Mouse (Mus musculus) heart, embryonic 16.5 days (tissue): Measurements from ENCODE around the gene Gm5148. TPM values are rescaled to one million over a fixed set of nuclear protein-coding genes. Genes with fewer than 3 reads are reported as not detected.

Experiments
- ATAC-seq: fragments of 200-750 bp; cut with Nextera tagmentation; replicated peaks from 2 replicates; pipeline ENCODE4 v1.8.0; 2017; ENCODE audit warnings: moderate number of reproducible peaks; ENCODE audit not compliant: insufficient read depth, low FRiP score; ENCODE audit errors: extremely low read depth
- H3K27ac ChIP-seq: fragments of 300-500 bp; sonication (generic); 2 replicates; pipeline ENCODE4 v1.5.1; 2014; ENCODE audit warnings: mild to moderate bottlenecking, low read length, control low read depth, moderate library complexity
- H3K27me3 ChIP-seq: fragments of 300-500 bp; sonication (generic); 2 replicates; pipeline ENCODE4 v1.6.1; 2014; ENCODE audit warnings: low read length, mixed read lengths; ENCODE audit not compliant: control insufficient read depth, insufficient read depth
- H3K36me3 ChIP-seq: fragments of 300-500 bp; sonication (generic); 2 replicates; pipeline ENCODE4 v1.6.1; 2014; ENCODE audit not compliant: control insufficient read depth, insufficient read depth
- H3K4me1 ChIP-seq: fragments of 300-500 bp; sonication (generic); 2 replicates; pipeline ENCODE4 v1.6.1; 2014; ENCODE audit warnings: low read length, mixed read lengths; ENCODE audit not compliant: control insufficient read depth, insufficient read depth
- H3K4me2 ChIP-seq: fragments of 300-500 bp; sonication (generic); 2 replicates; pipeline ENCODE4 v1.6.1; 2014; ENCODE audit warnings: low read depth, mild to moderate bottlenecking, control low read depth, low read length
- H3K4me3 ChIP-seq: fragments of 300-500 bp; sonication (generic); 2 replicates; pipeline ENCODE4 v1.5.1; 2014; ENCODE audit warnings: mild to moderate bottlenecking, control low read depth, low read length
- H3K9ac ChIP-seq: fragments of 300-500 bp; sonication (generic); 2 replicates; pipeline ENCODE4 v1.6.1; 2014; ENCODE audit warnings: low read length, control low read depth
- H3K9me3 ChIP-seq: fragments of 300-500 bp; sonication (generic); replicated peaks from 2 replicates; pipeline ENCODE4 v1.6.1; 2016; ENCODE audit warnings: low read length; ENCODE audit not compliant: control insufficient read depth
- WGBS: fragments of 180-500 bp; shearing (Covaris S2); extraction: QIAGEN DNeasy Blood & Tissue Kit; methylation state at CpG from one replicate; pipeline ENCODE4 v1.1.7; 2014; 5-methylcytosine and 5-hydroxymethylcytosine counted together
- polyA plus RNA-seq: library from polyadenylated mRNA; unstranded; fragments of >200 nt; fragmentation: Nextera tagmentation; extraction: Ambion mirVana; gene quantifications from 2 replicates; pipeline ENCODE4 v1.2.1, GENCODE M21; 2015

Gene Gm5148
- polyA plus RNA-seq, 1 experiment from 2014 or later: 4.0 TPM

DNA sequence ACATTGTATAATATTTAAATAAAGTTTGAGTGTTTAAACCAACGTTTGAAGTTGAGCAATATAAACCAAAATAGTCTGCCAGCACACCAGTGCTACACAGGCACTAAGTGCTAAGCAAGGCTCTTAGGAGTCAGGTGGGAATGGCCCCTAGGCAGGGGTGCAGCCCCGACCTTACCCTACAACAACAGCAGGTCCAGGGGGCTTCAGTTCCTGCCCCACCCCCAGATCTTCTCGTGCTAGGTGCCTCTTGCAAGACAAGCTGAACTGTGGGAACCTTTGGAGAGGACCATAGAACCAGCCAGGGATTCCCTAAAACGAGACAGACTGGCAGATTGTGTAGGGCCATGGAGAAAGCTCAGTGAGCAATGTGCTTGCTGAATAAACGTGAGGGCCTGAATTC is 3.1 kb upstream of the Gm5148 start:
- 0 out of 2 replicates have a peak, but pooled peaks cover 4% of the 10 kb centered on the region for H3K27me3 ChIP-seq
- ATAC-seq: no peak
- no peak overlapping the region for H3K27ac ChIP-seq
- H3K4me1 ChIP-seq: peaks cover 23% of the 10 kb centered on the region
- H3K4me3 ChIP-seq: no peak overlapping the region
- H3K9me3 ChIP-seq: no peaks in the 10 kb centered on the region
- no peaks in the 10 kb centered on the region for H3K36me3 ChIP-seq
- no peak overlapping the region for H3K9ac ChIP-seq
- H3K4me2 ChIP-seq: no peak overlapping the region
- 75% methylated on average over 5 of the region's 5 CpGs for WGBS

- Histone ChIP-seq H3K4me1 (peaks cover 23% of the 10 kb centered on the region), H3K27ac (no peak overlapping the region), H3K4me3 (no peak overlapping the region), H3K36me3 (no peaks in the 10 kb centered on the region), H3K9ac (no peak overlapping the region), H3K9me3 (no peaks in the 10 kb centered on the region), H3K4me2 (no peak overlapping the region), H3K27me3 (0 out of 2 replicates have a peak, but pooled peaks cover 4% of the 10 kb centered on the region)
- WGBS: 53% methylated on average over 4 of the region's 4 CpGs
- no peak for ATAC-seq
Observed at GRCm38 (mm10) chr3:37726501-37727140, 2.3 kb upstream of the Gm5148 start.

GRCm38 (mm10) chr3:37724946-37725735 is 851 bp upstream of the Gm5148 start:
- H3K27me3 ChIP-seq: 0 out of 2 replicates have a peak, but pooled peaks cover 4% of the 10 kb centered on the region
- peaks cover 23% of the 10 kb centered on the region for H3K4me1 ChIP-seq
- H3K9ac ChIP-seq: no peak overlapping the region
- no peaks in the 10 kb centered on the region for H3K36me3 ChIP-seq
- no peak overlapping the region for H3K27ac ChIP-seq
- ATAC-seq: no peak
- peak overlapping the region; percentile 83; the same call in 1 of the 2 replicates for H3K4me2 ChIP-seq
- no peak overlapping the region for H3K4me3 ChIP-seq
- WGBS: 83% methylated on average over 6 of the region's 6 CpGs
- H3K9me3 ChIP-seq: no peaks in the 10 kb centered on the region

- Histone ChIP-seq H3K36me3 (no peaks in the 10 kb centered on the region), H3K27ac (no peak overlapping the region), H3K9me3 (no peaks in the 10 kb centered on the region), H3K4me3 (peak overlapping the region; percentile 52), H3K27me3 (0 out of 2 replicates have a peak, but pooled peaks cover 4% of the 10 kb centered on the region), H3K9ac (peak overlapping the region; percentile 42), H3K4me2 (peak overlapping the region; percentile 83), H3K4me1 (peaks cover 14% of the 10 kb centered on the region)
- WGBS: 3% methylated on average over 17 of the region's 17 CpGs
- ATAC-seq: peak; percentile 37; the same call in 1 of the 2 replicates
Observed at GRCm38 (mm10) chr3:37723662-37724170, 574 bp downstream of the Gm5148 start.

DNA sequence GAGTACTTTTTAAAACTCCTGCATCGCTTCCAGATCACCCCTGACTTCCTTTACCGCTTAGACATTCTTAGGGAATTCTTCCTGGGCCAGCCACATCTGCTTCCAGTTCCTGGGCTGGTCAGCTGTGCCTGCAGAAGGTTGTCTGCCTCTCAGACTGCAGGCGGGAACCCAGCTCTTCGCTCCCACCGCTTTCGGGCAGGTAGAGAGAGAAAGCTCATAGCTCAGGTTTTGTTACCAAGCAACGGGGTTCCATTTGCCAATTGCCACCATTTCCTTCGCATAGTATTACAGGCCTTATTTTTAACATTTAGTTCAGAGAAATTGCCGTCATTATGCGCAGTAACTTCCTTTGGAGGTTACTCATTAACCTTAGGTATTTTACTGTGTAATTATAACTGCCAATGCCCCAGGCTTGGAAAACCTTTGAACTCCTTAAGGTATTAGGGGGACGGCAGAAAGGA is 1.2 kb downstream of the Gm5148 start:
- Histone ChIP-seq H3K36me3 (no peaks in the 10 kb centered on the region), H3K27me3 (0 out of 2 replicates have a peak, but pooled peaks cover 4% of the 10 kb centered on the region), H3K9ac (0 out of 2 replicates have a peak overlapping the region, but pooled peaks have one; percentile 26), H3K9me3 (no peaks in the 10 kb centered on the region), H3K4me3 (peak overlapping the region; percentile 52), H3K4me2 (peak overlapping the region; percentile 83), H3K27ac (no peak overlapping the region), H3K4me1 (peaks cover 8% of the 10 kb centered on the region)
- no peak for ATAC-seq
- WGBS: 25% methylated on average over 11 of the region's 11 CpGs

- no peak overlapping the region for H3K27ac ChIP-seq
- no peak overlapping the region for H3K4me3 ChIP-seq
- no peak for ATAC-seq
- peak overlapping the region; percentile 83 for H3K4me2 ChIP-seq
- no peaks in the 10 kb centered on the region for H3K36me3 ChIP-seq
- H3K9ac ChIP-seq: no peak overlapping the region
- WGBS: 55% methylated on average over 12 of the region's 12 CpGs
- H3K27me3 ChIP-seq: 0 out of 2 replicates have a peak, but pooled peaks cover 4% of the 10 kb centered on the region
- peaks cover 8% of the 10 kb centered on the region for H3K4me1 ChIP-seq
- no peaks in the 10 kb centered on the region for H3K9me3 ChIP-seq
Observed at GRCm38 (mm10) chr3:37722487-37723060, 1.7 kb downstream of the Gm5148 start.

DNA sequence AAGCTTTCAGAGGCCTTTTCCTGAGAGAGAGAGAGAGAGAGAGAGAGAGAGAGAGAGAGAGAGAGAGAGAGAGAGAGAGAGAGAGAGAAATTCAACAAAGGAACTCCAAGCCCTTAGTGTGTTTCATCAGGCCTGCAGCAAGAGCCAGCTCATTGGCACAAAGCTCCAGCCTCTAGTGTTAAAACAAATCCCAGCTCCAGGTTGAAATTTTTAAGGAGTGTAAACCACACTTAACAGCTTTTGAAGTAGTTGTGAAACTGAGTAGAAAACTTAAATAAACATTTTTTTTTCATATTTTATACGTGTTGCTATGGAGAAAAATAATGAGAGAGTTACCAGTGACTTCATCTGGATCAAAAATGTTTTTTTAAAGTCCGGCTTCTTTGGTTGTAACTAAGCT is 7.3 kb downstream of the Gm5148 start:
- no peaks in the 10 kb centered on the region for H3K36me3 ChIP-seq
- WGBS: 82% methylated on average over 2 of the region's 2 CpGs
- no peak overlapping the region for H3K4me2 ChIP-seq
- H3K9ac ChIP-seq: no peak overlapping the region
- H3K27ac ChIP-seq: no peak overlapping the region
- no peak overlapping the region for H3K4me3 ChIP-seq
- no peaks in the 10 kb centered on the region for H3K9me3 ChIP-seq
- H3K27me3 ChIP-seq: no peaks in the 10 kb centered on the region
- peaks cover 9% of the 10 kb centered on the region for H3K4me1 ChIP-seq
- no peak for ATAC-seq

DNA sequence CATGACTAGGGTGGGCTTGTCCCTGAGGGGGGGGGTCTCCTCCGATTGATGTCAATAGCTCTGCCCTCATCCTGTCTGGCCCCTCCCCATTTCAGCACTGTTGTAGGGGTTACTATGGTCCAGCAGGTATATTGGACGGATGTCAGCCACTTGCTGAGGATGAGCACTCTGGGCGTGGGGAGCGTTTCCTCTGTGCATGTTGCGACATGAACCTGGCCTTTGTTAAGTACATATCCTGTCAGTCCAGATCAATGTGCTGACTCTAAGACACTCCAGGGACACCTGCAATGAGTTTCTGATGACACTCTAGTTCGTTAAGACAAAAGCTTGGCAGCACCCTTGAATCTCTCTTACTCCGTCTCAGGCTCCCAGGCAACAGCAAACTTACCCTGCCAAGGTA is 8.6 kb downstream of the Gm5148 start:
- no peak overlapping the region for H3K27ac ChIP-seq

More for the DNA sequence above, 8.6 kb downstream of the Gm5148 start:
- Histone ChIP-seq H3K36me3 (no peaks in the 10 kb centered on the region), H3K4me1 (peaks cover 9% of the 10 kb centered on the region), H3K4me2 (no peak overlapping the region), H3K27me3 (no peaks in the 10 kb centered on the region), H3K9me3 (no peaks in the 10 kb centered on the region), H3K9ac (no peak overlapping the region), H3K4me3 (no peak overlapping the region)
- 81% methylated on average over 7 of the region's 7 CpGs for WGBS
- ATAC-seq: peak; percentile 32; the same call in 1 of the 2 replicates
